In genomic region chr10:3695332-3695905, GRCm38 (mm10) we compare ENCODE assay signal across 16 mouse cellular contexts. TPM values are rescaled to one million over a fixed set of nuclear protein-coding genes. Genes with fewer than 3 reads are reported as not detected.
A peak's percentile ranks its signal among the peaks of the same experiment; 100 is the strongest.
DNase-seq lines count a peak whose midpoint lies in the region; ATAC-seq and TF ChIP-seq lines count a peak whose summit lies in the region.
"Had no signal": no experiment of that assay in that cellular context is flagged by ENCODE, and none has a peak within 500 bp of the region (broad histone marks: within the 10 kb centered on the region; RNA-seq: fewer than 3 reads in every experiment).

No protein-coding gene starts in this region.

- peak; percentile 21; the same call in 1 of the 2 replicates for ATAC-seq in midbrain, postnatal 0 days (ENCODE audit: low FRiP score)

- no peaks in the 10 kb centered on the region for H3K27me3 ChIP-seq in midbrain, postnatal 0 days (ENCODE audit: insufficient read depth, low read length)
- H3K27me3 ChIP-seq: liver, embryonic 13.5 days; neural tube, embryonic 15.5 days had no signal

- H3K9ac ChIP-seq in midbrain, postnatal 0 days (replicated peaks; ENCODE audit: low read length, poor library complexity, severe bottlenecking) = no peak overlapping the region
- H3K9ac ChIP-seq: hindbrain, embryonic 14.5 days; liver, embryonic 13.5 days; neural tube, embryonic 15.5 days had no signal

- no peak for TF ChIP-seq CTCF in layer of hippocampus, adult 2 months (conservative IDR thresholded peaks at IDR 0.05)
- no peak for TF ChIP-seq CTCF in midbrain, postnatal 0 days (IDR thresholded peaks at IDR 0.05)

- H3K4me2 ChIP-seq in midbrain, postnatal 0 days (ENCODE audit: low read depth, low read length, poor library complexity, severe bottlenecking) = no peak overlapping the region
- H3K4me2 ChIP-seq: hindbrain, embryonic 14.5 days; liver, embryonic 13.5 days; neural tube, embryonic 15.5 days had no signal

- no peaks in the 10 kb centered on the region for H3K4me1 ChIP-seq in midbrain, postnatal 0 days (ENCODE audit: insufficient read depth, low read length)
- H3K4me1 ChIP-seq: liver, embryonic 13.5 days; neural tube, embryonic 15.5 days had no signal

- DNase-seq in gastrocnemius, adult 18-20 months (ENCODE audit: low spot score) = peak; percentile 34
- DNase-seq in gastrocnemius, postnatal 4 days (ENCODE audit: low spot score in 2 of 2) = no peak
- no peak for DNase-seq in layer of hippocampus, adult 2 months (ENCODE audit: low spot score in 2 of 2)
- no peak for DNase-seq in layer of hippocampus, adult 8-10 months (ENCODE audit: low spot score in 2 of 2)
- peak; percentile 37 to 60 for DNase-seq in right cerebral cortex, postnatal 10 days (ENCODE audit: low spot score in 2 of 2)
- no peak for DNase-seq in right cerebral cortex, postnatal 25 days
- peak; percentile 49 for DNase-seq in midbrain, postnatal 0 days (ENCODE audit: low spot score)
- no peak for DNase-seq in B cell, adult 2 months
- DNase-seq: adrenal gland, postnatal 14 days; kidney, adult 2 months; liver, embryonic 13.5 days; lung, postnatal 4 days; thymus, adult 18-20 months had no signal

- no peaks in the 10 kb centered on the region for H3K36me3 ChIP-seq in midbrain, postnatal 0 days (ENCODE audit: insufficient read depth, low read length)
- H3K36me3 ChIP-seq: G1E; liver, embryonic 13.5 days; neural tube, embryonic 15.5 days had no signal

- H3K9me3 ChIP-seq in midbrain, postnatal 0 days (ENCODE audit: low read length) = no peaks in the 10 kb centered on the region
- H3K9me3 ChIP-seq: G1E; liver, embryonic 13.5 days; neural tube, embryonic 15.5 days had no signal

- no peak overlapping the region for H3K4me3 ChIP-seq in layer of hippocampus, adult 2 months
- no peak overlapping the region for H3K4me3 ChIP-seq in midbrain, postnatal 0 days (ENCODE audit: low read depth, low read length)
- H3K4me3 ChIP-seq: liver, embryonic 13.5 days; neural tube, embryonic 15.5 days had no signal

- 54% methylated on average over 5 of the region's 5 CpGs for WGBS in midbrain, postnatal 0 days

- H3K27ac ChIP-seq in layer of hippocampus, adult 2 months = peak overlapping the region; percentile 85
- H3K27ac ChIP-seq in midbrain, postnatal 0 days (ENCODE audit: low read depth, low read length) = 0 out of 2 replicates have a peak overlapping the region, but pooled peaks have one; percentile 33
- H3K27ac ChIP-seq: hindbrain, embryonic 14.5 days; liver, embryonic 13.5 days had no signal

RNA-seq across cellular contexts. Expression of gene Plekhg1, which starts 44.7 kb away (rescaled TPM):
- 1 to 10 TPM; 2.7 to 3.7 TPM for total RNA-seq in gastrocnemius, adult 18-20 months (2021)
- total RNA-seq in gastrocnemius, postnatal 4 days (2021) = 10 to 100 TPM; 19.6 to 20.2 TPM
- total RNA-seq in layer of hippocampus, adult 2 months (2021) = 10 to 100 TPM; 14.2 to 15.9 TPM
- 10 to 100 TPM; 11.8 to 16.1 (median 14.9) TPM for total RNA-seq in layer of hippocampus, adult 8-10 months (2022)
- 14.9 and 17.1 TPM in 2 replicates for total RNA-seq in midbrain, postnatal 0 days (2014; rRNA removed)
- 4.7 and 5.7 TPM in 2 replicates for polyA plus RNA-seq in midbrain, postnatal 0 days (2015; fragmentation: Nextera tagmentation; extraction: Ambion mirVana)

Comparison
In these comparisons a context has a peak if more than half of its experiments do, and no peak if none do; other contexts are left out.
1. DNase-seq: peak in gastrocnemius, adult 18-20 months (single experiment), right cerebral cortex, postnatal 10 days (2 of 2) and midbrain, postnatal 0 days (single experiment); none in gastrocnemius, postnatal 4 days (0 of 2), layer of hippocampus, adult 2 months (0 of 2), layer of hippocampus, adult 8-10 months (0 of 2), right cerebral cortex, postnatal 25 days (single experiment) and B cell, adult 2 months (0 of 2).